Mouse (Mus musculus): ENCODE measurements around the gene Trim28.

- TF ChIP-seq CTCF (IDR thresholded peaks at IDR 0.05; ENCODE audit: extremely low read depth, insufficient read depth, insufficient read length, insufficient replicate concordance) (no peak), POLR2A (IDR thresholded peaks at IDR 0.05; ENCODE audit: low read depth, low read length) (no peak)
Measured at GRCm38 (mm10) chr7:12998053-12998452, 861 bp upstream of the Trim28 start, which contains the start of gene Slc27a5.

Data from spleen, adult 2 months (tissue).